Mouse (Mus musculus): ENCODE data around the gene Clk1.

DNA sequence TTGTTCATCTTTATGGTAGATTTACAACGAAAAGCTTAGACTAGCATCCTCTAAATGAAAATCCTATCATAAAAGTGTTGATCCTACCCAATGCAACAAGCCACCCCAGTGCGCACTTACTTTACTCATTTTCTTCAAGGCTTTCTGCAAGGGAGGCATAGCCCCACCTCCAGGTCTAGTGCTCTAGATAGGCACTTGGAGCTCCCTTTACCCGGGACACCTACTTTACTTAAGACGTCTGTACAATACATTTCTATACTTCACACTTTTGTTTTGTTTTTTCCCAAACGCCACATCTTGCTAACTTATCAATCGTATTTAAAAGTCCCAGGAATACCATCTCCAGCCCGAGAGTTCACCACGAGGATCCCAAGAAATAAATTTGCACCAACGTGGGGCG, 20.8 kb upstream of the Clk1 start:
- TF ChIP-seq CTCF (IDR thresholded peaks at IDR 0.05; ENCODE audit: insufficient read depth, low read depth, low read length), result no peak
- no peak for TF ChIP-seq POLR2A (IDR thresholded peaks at IDR 0.05; ENCODE audit: insufficient read depth, low read depth, low read length)

Data from olfactory bulb, adult 2 months (tissue).